Mouse (Mus musculus) limb, embryonic 15.5 days (tissue): ENCODE results near the gene Gm28729. TPM values are rescaled to one million over a fixed set of nuclear protein-coding genes. Genes with fewer than 3 reads are reported as not detected.
A peak's percentile ranks its signal among the peaks of the same experiment; 100 is the strongest.

Experiments
- ATAC-seq: fragments of 200-750 bp; cut with Nextera tagmentation; 2 replicates; pipeline ENCODE4 v1.8.0; 2017; ENCODE audit warnings: low read depth, moderate TSS enrichment; ENCODE audit not compliant: insufficient number of reproducible peaks, low FRiP score, low TSS enrichment
- H3K27ac ChIP-seq: fragments of 300-500 bp; sonication (generic); 2 replicates; pipeline ENCODE4 v1.5.1; 2015; ENCODE audit warnings: moderate library complexity, mild to moderate bottlenecking, inconsistent platforms
- H3K27me3 ChIP-seq: fragments of 300-500 bp; sonication (generic); 2 replicates; pipeline ENCODE4 v1.6.1; 2015; ENCODE audit warnings: inconsistent platforms
- H3K36me3 ChIP-seq: fragments of 300-500 bp; sonication (generic); 2 replicates; pipeline ENCODE4 v1.6.1; 2015; ENCODE audit warnings: inconsistent platforms
- H3K4me1 ChIP-seq: fragments of 300-500 bp; sonication (generic); 2 replicates; pipeline ENCODE4 v1.6.1; 2015; ENCODE audit warnings: inconsistent platforms
- H3K4me2 ChIP-seq: fragments of 300-500 bp; sonication (generic); 2 replicates; pipeline ENCODE4 v1.6.1; 2015; ENCODE audit warnings: mild to moderate bottlenecking, inconsistent platforms
- H3K4me3 ChIP-seq: fragments of 300-500 bp; sonication (generic); 2 replicates; pipeline ENCODE4 v1.5.1; 2015; ENCODE audit warnings: mild to moderate bottlenecking, inconsistent platforms
- H3K9ac ChIP-seq: fragments of 300-500 bp; sonication (generic); 2 replicates; pipeline ENCODE4 v1.6.1; 2015; ENCODE audit warnings: inconsistent platforms
- H3K9me3 ChIP-seq: fragments of 300-500 bp; sonication (generic); 2 replicates; pipeline ENCODE4 v1.6.1; 2016; ENCODE audit warnings: inconsistent platforms
- WGBS: fragments of 180-500 bp; shearing (Covaris S2); methylation state at CpG from one replicate; pipeline ENCODE4 v1.1.7; 2015; 5-methylcytosine and 5-hydroxymethylcytosine counted together
- polyA plus RNA-seq: library from polyadenylated mRNA; unstranded; fragments of >200 nt; fragmentation: Nextera tagmentation; extraction: Ambion mirVana; gene quantifications from 2 replicates; pipeline ENCODE4 v1.2.1, GENCODE M21; 2015

Gm28729 gene
- polyA plus RNA-seq, 1 experiment from 2014 or later: 0.14 TPM

- Histone ChIP-seq H3K27ac (no peak overlapping the region), H3K9me3 (no peaks in the 10 kb centered on the region)
Observed at GRCm38 (mm10) chr9:96450900-96451720, 74.0 kb downstream of the Gm28729 start.

DNA sequence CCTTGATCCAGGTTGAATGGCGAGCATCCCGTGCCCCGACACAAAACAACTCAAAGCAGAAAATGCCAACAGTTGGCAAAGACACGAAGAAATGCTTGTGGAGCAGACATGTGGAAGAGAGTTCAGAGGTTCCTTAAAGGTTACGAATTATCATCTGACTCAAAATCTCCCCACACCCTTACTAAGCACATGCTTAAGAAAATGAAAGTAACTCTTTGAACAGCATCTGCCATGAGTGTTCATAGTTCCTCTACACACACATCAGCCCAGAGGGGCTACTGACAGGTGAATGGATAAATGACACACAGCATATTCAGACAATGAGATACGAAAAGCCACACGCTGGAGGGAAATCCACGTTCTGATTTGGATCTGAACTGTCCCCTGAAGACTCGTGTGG lies 75.5 kb downstream of the Gm28729 start:
- H3K4me2 ChIP-seq: no peak overlapping the region
- 85% methylated on average over 9 of the region's 9 CpGs for WGBS
- 0 out of 2 replicates have a peak, but pooled peaks cover 7% of the 10 kb centered on the region for H3K4me1 ChIP-seq
- ATAC-seq: no peak
- no peak overlapping the region for H3K9ac ChIP-seq
- H3K9me3 ChIP-seq: no peaks in the 10 kb centered on the region
- H3K4me3 ChIP-seq: no peak overlapping the region
- H3K27me3 ChIP-seq: no peaks in the 10 kb centered on the region
- H3K36me3 ChIP-seq: no peaks in the 10 kb centered on the region
- H3K27ac ChIP-seq: no peak overlapping the region

More at GRCm38 (mm10) chr9:96450900-96451720, 74.0 kb downstream of the Gm28729 start:
- H3K9ac ChIP-seq: no peak overlapping the region
- no peak for ATAC-seq
- no peak overlapping the region for H3K4me2 ChIP-seq
- 0 out of 2 replicates have a peak, but pooled peaks cover 7% of the 10 kb centered on the region for H3K4me1 ChIP-seq
- H3K36me3 ChIP-seq: no peaks in the 10 kb centered on the region
- no peaks in the 10 kb centered on the region for H3K27me3 ChIP-seq
- H3K4me3 ChIP-seq: no peak overlapping the region
- 60% methylated on average over 12 of the region's 12 CpGs for WGBS

GRCm38 (mm10) chr9:96445351-96445750 lies 79.7 kb downstream of the Gm28729 start:
- Histone ChIP-seq H3K9me3 (no peaks in the 10 kb centered on the region), H3K27ac (no peak overlapping the region), H3K4me1 (no peaks in the 10 kb centered on the region), H3K4me3 (no peak overlapping the region), H3K9ac (no peak overlapping the region), H3K27me3 (no peaks in the 10 kb centered on the region), H3K36me3 (no peaks in the 10 kb centered on the region), H3K4me2 (no peak overlapping the region)
- 57% methylated on average over 4 of the region's 4 CpGs for WGBS
- ATAC-seq: no peak

DNA sequence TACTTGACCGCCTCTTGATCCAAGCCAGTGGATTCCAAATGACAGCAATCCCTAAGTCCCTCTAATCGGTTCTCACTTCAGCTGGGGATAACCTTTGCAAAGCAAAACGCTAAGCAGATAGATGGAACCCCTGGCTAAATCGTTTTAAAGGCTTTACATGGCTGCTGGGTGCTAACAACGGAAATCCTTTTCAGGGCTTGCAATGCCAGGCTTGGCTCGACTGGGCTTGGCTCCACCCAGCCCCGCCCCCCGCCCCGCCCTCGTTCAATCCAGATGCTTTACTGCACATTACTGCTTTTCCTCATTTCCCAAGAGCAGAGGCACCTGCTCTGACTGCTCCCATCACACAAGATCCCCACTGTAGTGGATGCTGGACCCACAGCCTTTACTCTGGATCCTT lies 83.0 kb downstream of the Gm28729 start:
- peaks cover 18% of the 10 kb centered on the region for H3K4me1 ChIP-seq
- no peaks in the 10 kb centered on the region for H3K27me3 ChIP-seq
- WGBS: 35% methylated on average over 10 of the region's 10 CpGs
- no peak overlapping the region for H3K4me3 ChIP-seq
- no peak overlapping the region for H3K4me2 ChIP-seq
- no peak for ATAC-seq
- H3K36me3 ChIP-seq: no peaks in the 10 kb centered on the region
- no peak overlapping the region for H3K27ac ChIP-seq
- no peaks in the 10 kb centered on the region for H3K9me3 ChIP-seq
- H3K9ac ChIP-seq: no peak overlapping the region

DNA sequence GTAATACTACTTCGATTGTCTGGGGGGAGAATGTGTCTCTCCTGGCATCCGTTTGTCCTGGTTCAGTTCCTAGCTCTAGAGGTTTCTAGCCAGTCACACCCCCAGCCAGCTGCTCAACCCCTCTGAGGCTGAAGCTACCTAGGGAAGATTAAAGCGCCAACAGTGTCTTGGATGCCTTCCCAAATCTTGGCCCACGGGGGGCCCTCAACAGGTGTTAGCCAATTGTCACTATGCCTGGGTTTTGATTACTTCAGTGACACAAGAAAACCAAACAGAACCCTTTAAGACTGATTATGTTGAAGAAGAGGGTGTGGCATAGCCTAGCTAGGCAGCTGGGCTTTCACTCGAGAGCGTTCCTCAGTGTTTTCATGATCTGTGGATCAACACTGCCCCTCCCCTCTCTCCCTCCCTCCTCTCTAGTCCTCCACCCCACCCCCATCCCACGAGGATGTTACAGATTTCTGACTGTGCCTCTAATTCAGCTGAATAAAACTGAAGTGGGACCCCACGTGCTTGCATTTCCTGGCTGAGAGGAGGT lies 86.7 kb downstream of the Gm28729 start:
- peak overlapping the region; percentile 50 for H3K4me3 ChIP-seq
- H3K9ac ChIP-seq: peak overlapping the region; percentile 50
- ATAC-seq: 0 out of 2 replicates have a peak, but pooled peaks have one; percentile 52
- peaks cover 30% of the 10 kb centered on the region for H3K4me1 ChIP-seq
- H3K36me3 ChIP-seq: no peaks in the 10 kb centered on the region
- no peaks in the 10 kb centered on the region for H3K27me3 ChIP-seq
- H3K9me3 ChIP-seq: no peaks in the 10 kb centered on the region
- peak overlapping the region; percentile 82 for H3K27ac ChIP-seq
- WGBS: 1% methylated on average over 8 of the region's 8 CpGs
- H3K4me2 ChIP-seq: peak overlapping the region; percentile 89

GRCm38 (mm10) chr9:96437805-96438333 lies 87.2 kb downstream of the Gm28729 start:
- Histone ChIP-seq H3K4me1 (peaks cover 30% of the 10 kb centered on the region), H3K4me3 (peak overlapping the region; percentile 50), H3K27ac (peak overlapping the region; percentile 82), H3K36me3 (no peaks in the 10 kb centered on the region), H3K27me3 (no peaks in the 10 kb centered on the region), H3K9ac (peak overlapping the region; percentile 50), H3K9me3 (no peaks in the 10 kb centered on the region), H3K4me2 (peak overlapping the region; percentile 89)
- under 1% methylated on average over 25 of the region's 25 CpGs for WGBS
- ATAC-seq: peak; percentile 59; the same call in 1 of the 2 replicates

GRCm38 (mm10) chr9:96436901-96437804 lies 87.9 kb downstream of the Gm28729 start:
- peak overlapping the region; percentile 50 for H3K9ac ChIP-seq
- WGBS: 15% methylated on average over 28 of the region's 28 CpGs
- ATAC-seq: no peak
- H3K4me1 ChIP-seq: peaks cover 30% of the 10 kb centered on the region
- no peaks in the 10 kb centered on the region for H3K27me3 ChIP-seq
- peak overlapping the region; percentile 82 for H3K27ac ChIP-seq
- peak overlapping the region; percentile 50 for H3K4me3 ChIP-seq
- peak overlapping the region; percentile 89 for H3K4me2 ChIP-seq
- H3K36me3 ChIP-seq: no peaks in the 10 kb centered on the region
- H3K9me3 ChIP-seq: no peaks in the 10 kb centered on the region

Other genes with a start within 250 kb of the Gm28729 start
- gene Atp1b3, start 160.8 kb downstream of the Gm28729 start, polyA plus RNA-seq: 146 and 157 TPM in 2 replicates
- gene Rnf7, start 46.6 kb downstream of the Gm28729 start, polyA plus RNA-seq: 187 and 196 TPM in 2 replicates
- gene Rasa2, start 106.4 kb upstream of the Gm28729 start, polyA plus RNA-seq: 17.4 and 19.8 TPM in 2 replicates
- 16.8 and 17.2 TPM in 2 replicates for gene Zbtb38, start 227.6 kb upstream of the Gm28729 start, polyA plus RNA-seq